Mouse (Mus musculus) liver, embryonic 13.5 days (tissue): ENCODE data around the gene Mettl24. TPM values are rescaled to one million over a fixed set of nuclear protein-coding genes. Genes with fewer than 3 reads are reported as not detected.

ENCODE experiments used
- ATAC-seq: fragments of 200-750 bp; cut with Nextera tagmentation; 2 replicates; pipeline ENCODE4 v1.8.0; 2017; ENCODE audit warnings: low read depth, mild to moderate bottlenecking, moderate number of reproducible peaks, moderate library complexity
- DNase-seq: peaks from one replicate; pipeline ENCODE4 v3.0.0; 2022
- H3K27ac ChIP-seq: fragments of 300-500 bp; sonication (generic); 2 replicates; pipeline ENCODE4 v1.5.1; 2015; ENCODE audit warnings: moderate library complexity, mild to moderate bottlenecking, inconsistent platforms
- H3K27me3 ChIP-seq: fragments of 300-500 bp; sonication (generic); 2 replicates; pipeline ENCODE4 v1.6.1; 2015; ENCODE audit warnings: mild to moderate bottlenecking, inconsistent platforms
- H3K36me3 ChIP-seq: fragments of 300-500 bp; sonication (generic); 2 replicates; pipeline ENCODE4 v1.6.1; 2015; ENCODE audit warnings: mild to moderate bottlenecking, inconsistent platforms
- H3K4me1 ChIP-seq: fragments of 300-500 bp; sonication (generic); replicated peaks from 2 replicates; pipeline ENCODE4 v1.6.1; 2015; ENCODE audit warnings: inconsistent platforms
- H3K4me2 ChIP-seq: fragments of 300-500 bp; sonication (generic); 2 replicates; pipeline ENCODE4 v1.6.1; 2015; ENCODE audit warnings: inconsistent platforms, mild to moderate bottlenecking, moderate library complexity
- H3K4me3 ChIP-seq: fragments of 300-500 bp; sonication (generic); replicated peaks from 2 replicates; pipeline ENCODE4 v1.5.1; 2015; ENCODE audit warnings: mild to moderate bottlenecking, inconsistent platforms
- H3K9ac ChIP-seq: fragments of 300-500 bp; sonication (generic); 2 replicates; pipeline ENCODE4 v1.6.1; 2015; ENCODE audit warnings: mild to moderate bottlenecking, inconsistent platforms
- H3K9me3 ChIP-seq: fragments of 300-500 bp; sonication (generic); replicated peaks from 2 replicates; pipeline ENCODE4 v1.6.1; 2016; ENCODE audit warnings: inconsistent platforms
- WGBS: fragments of 180-500 bp; shearing (Covaris S2); methylation state at CpG from one replicate; pipeline ENCODE4 v1.1.7; 2015; ENCODE audit not compliant: insufficient replicate concordance; 5-methylcytosine and 5-hydroxymethylcytosine counted together
- polyA plus RNA-seq: library from polyadenylated mRNA; unstranded; fragments of >200 nt; fragmentation: Nextera tagmentation; extraction: Ambion mirVana; gene quantifications from 2 replicates; pipeline ENCODE4 v1.2.1, GENCODE M21; 2015

The Mettl24 gene
- polyA plus RNA-seq, 1 experiment from 2014 or later = 0.53 TPM

DNA sequence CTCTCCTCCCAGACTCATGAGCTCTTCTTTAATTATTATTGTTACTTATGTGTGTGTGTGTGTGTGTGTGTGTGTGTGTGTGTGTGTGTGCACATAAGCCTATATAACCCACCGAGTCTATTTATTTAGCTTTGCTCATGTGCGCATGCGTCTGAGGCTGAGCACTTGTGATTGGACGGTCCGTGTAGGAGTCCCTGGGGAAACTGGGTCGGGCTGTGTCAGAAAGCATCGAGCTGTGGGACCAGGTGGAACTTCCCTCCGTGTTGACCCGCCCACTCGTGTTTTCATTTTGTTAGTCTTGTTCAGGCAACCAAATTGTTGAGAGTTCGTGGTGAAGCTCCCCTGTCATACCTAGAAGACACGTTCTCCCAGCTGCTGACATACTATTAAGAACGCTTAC lies 35.3 kb downstream of the Mettl24 start:
- 78% methylated on average over 13 of the region's 13 CpGs for WGBS
- Histone ChIP-seq H3K27ac (no peak overlapping the region), H3K4me2 (no peak overlapping the region), H3K27me3 (no peaks in the 10 kb centered on the region), H3K4me1 (peaks cover 2% of the 10 kb centered on the region; the same call in 1 of the 2 replicates), H3K9ac (no peak overlapping the region), H3K4me3 (no peak overlapping the region), H3K36me3 (no peaks in the 10 kb centered on the region), H3K9me3 (no peaks in the 10 kb centered on the region)
- ATAC-seq (no peak), DNase-seq (no peak)

DNA sequence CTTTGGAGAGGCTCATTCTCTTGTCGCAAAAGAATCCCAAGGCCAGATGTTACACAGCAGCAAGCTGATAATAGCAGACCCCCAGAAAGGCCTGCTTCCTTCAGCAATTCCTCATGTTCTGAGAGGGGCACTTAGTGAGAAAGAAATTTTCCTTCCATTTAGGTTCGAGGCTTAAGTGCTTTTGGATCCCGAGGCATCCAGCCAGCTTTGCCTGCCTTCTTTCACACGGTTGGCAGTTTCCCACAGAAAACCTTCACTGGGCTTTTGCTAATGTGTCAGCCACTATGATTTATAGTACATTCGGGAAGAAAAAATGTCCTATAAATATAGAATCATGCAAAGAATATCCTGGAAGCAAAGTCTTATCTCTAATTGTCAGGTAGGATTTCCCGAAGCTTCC lies 36.0 kb downstream of the Mettl24 start:
- Histone ChIP-seq H3K9ac (no peak overlapping the region), H3K4me3 (no peak overlapping the region), H3K27ac (no peak overlapping the region), H3K9me3 (no peaks in the 10 kb centered on the region), H3K27me3 (no peaks in the 10 kb centered on the region), H3K4me1 (no peaks in the 10 kb centered on the region), H3K36me3 (no peaks in the 10 kb centered on the region), H3K4me2 (no peak overlapping the region)
- WGBS = 57% methylated on average over 6 of the region's 6 CpGs
- DNase-seq (no peak), ATAC-seq (no peak)

- no peaks in the 10 kb centered on the region for H3K27me3 ChIP-seq
- no peak overlapping the region for H3K27ac ChIP-seq
- no peaks in the 10 kb centered on the region for H3K9me3 ChIP-seq
- H3K36me3 ChIP-seq = no peaks in the 10 kb centered on the region
- ATAC-seq = no peak
- WGBS = 67% methylated on average over 5 of the region's 5 CpGs
- H3K4me2 ChIP-seq = no peak overlapping the region
- DNase-seq = no peak
- H3K4me3 ChIP-seq = no peak overlapping the region
- H3K9ac ChIP-seq = no peak overlapping the region
- H3K4me1 ChIP-seq = no peaks in the 10 kb centered on the region
These were observed 37.8 kb downstream of the Mettl24 start for GRCm38 (mm10) chr10:40720883-40721282.

GRCm38 (mm10) chr10:40724342-40724741 lies 41.3 kb downstream of the Mettl24 start:
- no peak overlapping the region for H3K27ac ChIP-seq
- H3K4me3 ChIP-seq = no peak overlapping the region
- 0 out of 2 replicates have a peak, but pooled peaks cover 6% of the 10 kb centered on the region for H3K27me3 ChIP-seq
- DNase-seq (no peak), ATAC-seq (no peak)
- no peaks in the 10 kb centered on the region for H3K36me3 ChIP-seq
- H3K9ac ChIP-seq = no peak overlapping the region
- WGBS = 45% methylated on average over 6 of the region's 6 CpGs
- H3K4me2 ChIP-seq = no peak overlapping the region
- no peaks in the 10 kb centered on the region for H3K4me1 ChIP-seq
- H3K9me3 ChIP-seq = no peaks in the 10 kb centered on the region

GRCm38 (mm10) chr10:40725066-40725465 lies 42.0 kb downstream of the Mettl24 start:
- WGBS = 45% methylated on average over 4 of the region's 4 CpGs
- Histone ChIP-seq H3K9ac (no peak overlapping the region), H3K4me3 (no peak overlapping the region), H3K27me3 (0 out of 2 replicates have a peak, but pooled peaks cover 6% of the 10 kb centered on the region), H3K36me3 (no peaks in the 10 kb centered on the region), H3K4me2 (no peak overlapping the region), H3K27ac (no peak overlapping the region), H3K9me3 (no peaks in the 10 kb centered on the region), H3K4me1 (no peaks in the 10 kb centered on the region)
- DNase-seq = no peak
- ATAC-seq = no peak

DNA sequence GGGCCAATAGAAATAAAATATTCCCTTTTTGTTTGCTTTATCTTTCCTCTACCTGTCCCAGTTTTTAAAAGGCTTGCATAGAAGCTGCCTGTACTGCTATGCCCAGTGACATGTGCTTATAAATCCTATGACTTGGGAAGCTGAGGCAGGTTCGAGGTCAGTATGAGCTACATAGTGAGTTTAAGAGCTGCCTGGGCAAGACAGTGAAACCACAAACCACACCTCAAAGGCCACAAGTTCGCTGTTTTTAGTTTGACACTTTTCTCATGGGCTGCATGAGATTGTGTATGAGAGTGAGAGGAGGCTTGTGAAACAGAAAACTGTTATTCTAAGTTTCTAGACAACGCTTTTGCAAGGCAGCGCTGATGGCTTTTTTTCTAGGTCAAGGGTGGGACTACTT lies 42.4 kb downstream of the Mettl24 start:
- no peak overlapping the region for H3K27ac ChIP-seq
- ATAC-seq = no peak
- H3K4me1 ChIP-seq = no peaks in the 10 kb centered on the region
- 0 out of 2 replicates have a peak, but pooled peaks cover 6% of the 10 kb centered on the region for H3K27me3 ChIP-seq
- no peak for DNase-seq
- 34% methylated on average over 4 of the region's 4 CpGs for WGBS
- no peaks in the 10 kb centered on the region for H3K36me3 ChIP-seq
- H3K9ac ChIP-seq = no peak overlapping the region
- no peak overlapping the region for H3K4me2 ChIP-seq
- H3K4me3 ChIP-seq = no peak overlapping the region
- H3K9me3 ChIP-seq = no peaks in the 10 kb centered on the region

- H3K4me3 ChIP-seq = no peak overlapping the region
- H3K9ac ChIP-seq = no peak overlapping the region
- 48% methylated on average over 11 of the region's 11 CpGs for WGBS
- H3K4me2 ChIP-seq = no peak overlapping the region
- 0 out of 2 replicates have a peak, but pooled peaks cover 6% of the 10 kb centered on the region for H3K27me3 ChIP-seq
- H3K27ac ChIP-seq = no peak overlapping the region
- ATAC-seq (no peak), DNase-seq (no peak)
- H3K36me3 ChIP-seq = no peaks in the 10 kb centered on the region
- H3K9me3 ChIP-seq = no peaks in the 10 kb centered on the region
- no peaks in the 10 kb centered on the region for H3K4me1 ChIP-seq
These were observed 43.3 kb downstream of the Mettl24 start for GRCm38 (mm10) chr10:40726288-40726902.

DNA sequence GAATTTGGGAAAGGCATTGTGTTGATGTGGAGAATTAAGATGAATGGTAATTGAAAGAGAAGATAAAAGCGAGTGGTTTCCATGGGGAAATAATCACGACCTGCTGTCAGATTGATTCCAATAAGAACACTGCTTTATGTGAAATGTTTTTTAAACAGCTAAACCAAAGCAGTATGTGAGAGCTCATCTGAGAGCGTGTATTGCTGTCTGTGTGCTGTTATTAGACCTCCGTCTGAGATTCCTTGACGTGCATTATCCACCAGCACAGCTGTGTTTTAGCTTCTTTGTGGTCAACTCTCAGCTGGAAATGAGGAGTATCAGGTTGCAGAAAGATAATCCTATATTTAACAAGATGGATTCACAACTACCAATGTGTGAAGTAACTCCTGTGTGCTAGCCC lies 43.9 kb downstream of the Mettl24 start:
- H3K27me3 ChIP-seq = 0 out of 2 replicates have a peak, but pooled peaks cover 6% of the 10 kb centered on the region
- ATAC-seq (no peak), DNase-seq (no peak)
- no peak overlapping the region for H3K27ac ChIP-seq
- H3K4me2 ChIP-seq = no peak overlapping the region
- WGBS = 63% methylated on average over 5 of the region's 5 CpGs
- no peak overlapping the region for H3K4me3 ChIP-seq
- no peaks in the 10 kb centered on the region for H3K36me3 ChIP-seq
- no peaks in the 10 kb centered on the region for H3K9me3 ChIP-seq
- H3K4me1 ChIP-seq = no peaks in the 10 kb centered on the region
- H3K9ac ChIP-seq = no peak overlapping the region

DNA sequence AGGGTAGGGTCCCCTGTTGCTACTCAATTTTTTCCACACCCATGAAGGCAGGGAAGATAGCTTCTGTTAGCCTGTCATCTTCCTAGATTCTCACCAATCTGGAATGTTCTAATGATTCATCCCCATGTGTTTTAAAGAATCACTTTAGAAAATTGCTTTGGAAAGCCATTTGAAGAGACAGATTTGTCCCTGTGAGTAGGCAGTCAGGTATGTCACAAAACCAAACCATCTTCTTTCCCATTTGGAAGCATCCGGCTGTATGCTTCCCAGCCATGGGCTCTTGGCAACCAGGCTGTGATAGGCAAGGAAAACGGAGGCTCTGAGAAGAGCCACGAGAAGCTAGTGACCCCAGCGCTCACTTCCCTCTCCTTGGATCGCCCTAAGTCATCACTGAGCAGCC lies 47.1 kb downstream of the Mettl24 start:
- ATAC-seq (no peak), DNase-seq (no peak)
- Histone ChIP-seq H3K36me3 (no peaks in the 10 kb centered on the region), H3K27ac (no peak overlapping the region), H3K27me3 (0 out of 2 replicates have a peak, but pooled peaks cover 6% of the 10 kb centered on the region), H3K9ac (no peak overlapping the region), H3K4me3 (no peak overlapping the region), H3K4me2 (no peak overlapping the region), H3K9me3 (no peaks in the 10 kb centered on the region), H3K4me1 (no peaks in the 10 kb centered on the region)
- WGBS = 62% methylated on average over 5 of the region's 5 CpGs

DNA sequence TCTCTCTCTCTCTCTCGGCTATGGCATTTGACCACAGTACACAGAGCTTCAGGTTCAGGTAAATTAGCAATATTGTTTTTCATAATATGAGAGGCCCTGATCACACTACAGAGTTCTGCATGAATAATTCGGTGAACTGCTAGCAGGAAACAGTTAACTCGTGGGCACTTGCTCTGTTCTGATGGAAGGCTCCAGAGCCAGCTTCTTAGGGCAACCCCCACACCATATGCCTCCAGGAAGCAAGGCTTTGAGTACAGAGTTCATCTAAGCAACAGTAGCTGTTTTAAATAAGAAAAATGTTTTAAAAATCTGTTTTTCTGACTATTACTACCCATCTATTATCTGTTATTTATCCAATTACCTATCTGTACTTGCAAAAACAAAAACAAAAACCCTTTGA lies 50.2 kb downstream of the Mettl24 start:
- Histone ChIP-seq H3K4me2 (no peak overlapping the region), H3K27ac (no peak overlapping the region), H3K36me3 (no peaks in the 10 kb centered on the region), H3K27me3 (no peaks in the 10 kb centered on the region), H3K9me3 (no peaks in the 10 kb centered on the region), H3K4me1 (no peaks in the 10 kb centered on the region), H3K4me3 (no peak overlapping the region), H3K9ac (no peak overlapping the region)
- ATAC-seq = no peak
- DNase-seq = no peak
- 43% methylated on average over 3 of the region's 3 CpGs for WGBS

DNA sequence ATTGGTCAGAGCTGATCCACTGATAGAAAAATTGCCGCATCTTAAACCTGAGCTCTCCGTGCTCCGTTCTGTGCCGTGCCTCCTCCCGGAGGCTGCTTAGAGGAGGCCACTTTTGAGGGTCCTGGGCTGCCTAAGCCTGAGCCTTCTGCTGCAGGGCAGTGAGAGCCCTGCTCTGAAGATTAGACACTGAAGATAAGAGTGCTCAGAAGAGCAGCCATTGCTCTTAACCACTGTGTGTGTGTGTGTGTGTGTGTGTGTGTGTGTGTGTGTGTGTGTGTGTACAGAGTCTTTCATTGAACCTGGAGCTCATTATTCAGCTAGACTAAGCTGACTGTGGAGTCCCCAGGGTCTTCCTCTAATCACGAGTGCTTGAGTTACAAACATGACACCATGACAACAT lies 53.1 kb downstream of the Mettl24 start:
- H3K4me1 ChIP-seq = no peaks in the 10 kb centered on the region
- H3K27me3 ChIP-seq = no peaks in the 10 kb centered on the region
- no peak overlapping the region for H3K9ac ChIP-seq
- DNase-seq (no peak), ATAC-seq (no peak)
- no peaks in the 10 kb centered on the region for H3K9me3 ChIP-seq
- H3K36me3 ChIP-seq = no peaks in the 10 kb centered on the region
- no peak overlapping the region for H3K27ac ChIP-seq
- no peak overlapping the region for H3K4me3 ChIP-seq
- no peak overlapping the region for H3K4me2 ChIP-seq
- WGBS = 74% methylated on average over 6 of the region's 6 CpGs
